Mouse (Mus musculus) megakaryocyte, embryonic 14.5 days (primary cell): Measurements from ENCODE around the gene Aco1.

ENCODE experiments used
- FLI1 ChIP-seq: IDR thresholded peaks from 2 replicates; pipeline ENCODE4 v1.6.1; 2012; ENCODE audit warnings: low read length, inconsistent platforms, mixed read lengths
- GATA1 ChIP-seq: IDR thresholded peaks from 3 replicates; pipeline ENCODE4 v1.6.1; 2012; ENCODE audit warnings: mixed read lengths, low read length, inconsistent platforms, borderline replicate concordance

GRCm38 (mm10) chr4:40121221-40121620, 21.7 kb upstream of the Aco1 start:
- TF ChIP-seq GATA1 (no peak), FLI1 (no peak)
